Mouse (Mus musculus) kidney, embryonic 14.5 days (tissue): Measurements from ENCODE around the gene Cdk2. TPM values are rescaled to one million over a fixed set of nuclear protein-coding genes. Genes with fewer than 3 reads are reported as not detected.
A peak's percentile ranks its signal among the peaks of the same experiment; 100 is the strongest.

Source experiments
- ATAC-seq: fragments of 200-750 bp; cut with Nextera tagmentation; 2 replicates; pipeline ENCODE4 v1.8.0; 2017; ENCODE audit warnings: moderate number of reproducible peaks, mild to moderate bottlenecking, moderate TSS enrichment, moderate library complexity; ENCODE audit not compliant: low FRiP score, low TSS enrichment
- H3K27ac ChIP-seq: fragments of 300-500 bp; sonication (generic); 2 replicates; pipeline ENCODE4 v1.5.1; 2014; ENCODE audit warnings: low read depth, mild to moderate bottlenecking, low read length, moderate library complexity, mixed read lengths
- H3K27me3 ChIP-seq: fragments of 300-500 bp; sonication (generic); 2 replicates; pipeline ENCODE4 v1.6.1; 2014; ENCODE audit warnings: mild to moderate bottlenecking, low read length; ENCODE audit not compliant: control insufficient read depth, insufficient read depth
- H3K36me3 ChIP-seq: fragments of 300-500 bp; sonication (generic); 2 replicates; pipeline ENCODE4 v1.6.1; 2014; ENCODE audit warnings: low read length, mixed read lengths; ENCODE audit not compliant: control insufficient read depth, insufficient read depth
- H3K4me1 ChIP-seq: fragments of 300-500 bp; sonication (generic); 2 replicates; pipeline ENCODE4 v1.6.1; 2014; ENCODE audit warnings: low read length, mixed read lengths; ENCODE audit not compliant: control insufficient read depth, insufficient read depth
- H3K4me2 ChIP-seq: fragments of 300-500 bp; sonication (generic); replicated peaks from 2 replicates; pipeline ENCODE4 v1.6.1; 2014; ENCODE audit warnings: low read depth, mild to moderate bottlenecking, low read length
- H3K4me3 ChIP-seq: fragments of 300-500 bp; sonication (generic); 2 replicates; pipeline ENCODE4 v1.5.1; 2014; ENCODE audit warnings: mild to moderate bottlenecking, low read length
- H3K9ac ChIP-seq: fragments of 300-500 bp; sonication (generic); 2 replicates; pipeline ENCODE4 v1.6.1; 2014; ENCODE audit warnings: low read depth, mild to moderate bottlenecking, low read length, moderate library complexity
- H3K9me3 ChIP-seq: fragments of 300-500 bp; sonication (generic); 2 replicates; pipeline ENCODE4 v1.6.1; 2016; ENCODE audit warnings: low read length; ENCODE audit not compliant: control insufficient read depth
- WGBS: fragments of 180-500 bp; shearing (Covaris S2); extraction: QIAGEN DNeasy Blood & Tissue Kit; methylation state at CpG from one replicate; pipeline ENCODE4 v1.1.7; 2014; 5-methylcytosine and 5-hydroxymethylcytosine counted together
- polyA plus RNA-seq: library from polyadenylated mRNA; unstranded; fragments of >200 nt; fragmentation: Nextera tagmentation; extraction: Ambion mirVana; gene quantifications from 2 replicates; pipeline ENCODE4 v1.2.1, GENCODE M21; 2014

Gene Cdk2
- polyA plus RNA-seq, 1 experiment from 2014 or later = 103 TPM

GRCm38 (mm10) chr10:128653866-128654265, 51.0 kb downstream of the Cdk2 start:
- WGBS = 74% methylated on average over 4 of the region's 4 CpGs
- Histone ChIP-seq H3K36me3 (no peaks in the 10 kb centered on the region), H3K4me3 (no peak overlapping the region), H3K4me2 (no peak overlapping the region), H3K27ac (no peak overlapping the region), H3K4me1 (no peaks in the 10 kb centered on the region), H3K9me3 (no peaks in the 10 kb centered on the region), H3K9ac (0 out of 2 replicates have a peak overlapping the region, but pooled peaks have one; percentile 7), H3K27me3 (no peaks in the 10 kb centered on the region)
- no peak for ATAC-seq

Other genes starting within 250 kb of the Cdk2 start
- 64.8 and 96.7 TPM in 2 replicates for gene Smarcc2, start 245.8 kb downstream of the Cdk2 start, polyA plus RNA-seq
- gene Myl6, start 210.9 kb downstream of the Cdk2 start, polyA plus RNA-seq = 921 and 980 TPM in 2 replicates
- 3.2 and 3.5 TPM in 2 replicates for gene Myl6b, start 206.3 kb downstream of the Cdk2 start, polyA plus RNA-seq
- 9.9 and 16.1 TPM in 2 replicates for gene Esyt1, start 179.2 kb downstream of the Cdk2 start, polyA plus RNA-seq
- 11.3 and 13.5 TPM in 2 replicates for gene Zc3h10, start 157.3 kb downstream of the Cdk2 start, polyA plus RNA-seq
- 4,683 and 5,796 TPM in 2 replicates for gene Rpl41, start 155.7 kb downstream of the Cdk2 start, polyA plus RNA-seq
- gene Pa2g4, start 139.0 kb downstream of the Cdk2 start, polyA plus RNA-seq = 237 and 254 TPM in 2 replicates
- gene Erbb3, start 115.4 kb downstream of the Cdk2 start, polyA plus RNA-seq = 5.1 and 11.8 TPM in 2 replicates
- gene Rps26, start 78.3 kb downstream of the Cdk2 start, polyA plus RNA-seq = 1,019 and 1,352 TPM in 2 replicates
- 1.8 and 2.8 TPM in 2 replicates for gene Ikzf4, start 59.0 kb downstream of the Cdk2 start, polyA plus RNA-seq
- 6.8 and 10.1 TPM in 2 replicates for gene Suox, start 31.0 kb downstream of the Cdk2 start, polyA plus RNA-seq
- gene Rab5b, start 8.8 kb downstream of the Cdk2 start, polyA plus RNA-seq = 34.9 and 54.6 TPM in 2 replicates
- gene Pmel, start 836 bp downstream of the Cdk2 start, polyA plus RNA-seq = 1.0 and 2.6 TPM in 2 replicates
- 4.1 and 4.7 TPM in 2 replicates for gene Dgka, start 39.8 kb upstream of the Cdk2 start, polyA plus RNA-seq
- gene Pym1, start 42.9 kb upstream of the Cdk2 start, polyA plus RNA-seq = 41.3 and 55.4 TPM in 2 replicates
- 0.24 and 0.60 TPM in 2 replicates for gene Mmp19, start 85.9 kb upstream of the Cdk2 start, polyA plus RNA-seq
- gene Dnajc14, start 99.0 kb upstream of the Cdk2 start, polyA plus RNA-seq = 25.8 and 36.9 TPM in 2 replicates
- gene Tmem198b, start 99.3 kb upstream of the Cdk2 start, polyA plus RNA-seq = 14.6 and 15.9 TPM in 2 replicates
- 219 and 284 TPM in 2 replicates for gene Sarnp, start 112.3 kb upstream of the Cdk2 start, polyA plus RNA-seq
- gene Ormdl2, start 116.6 kb upstream of the Cdk2 start, polyA plus RNA-seq = 86.6 and 106 TPM in 2 replicates
- gene Gdf11, start 186.7 kb upstream of the Cdk2 start, polyA plus RNA-seq = 7.2 and 8.7 TPM in 2 replicates
- gene Cd63, start 196.0 kb upstream of the Cdk2 start, polyA plus RNA-seq = 479 and 521 TPM in 2 replicates
- gene Rdh5, start 217.9 kb upstream of the Cdk2 start, polyA plus RNA-seq = 14.5 and 15.7 TPM in 2 replicates
- gene Bloc1s1, start 219.0 kb upstream of the Cdk2 start, polyA plus RNA-seq = 219 and 258 TPM in 2 replicates
- gene Itga7, start 228.8 kb upstream of the Cdk2 start, polyA plus RNA-seq = 0.77 and 1.3 TPM in 2 replicates